Mouse (Mus musculus) testis, adult 2 months (tissue): ENCODE results near the gene Ddx39b. TPM values are rescaled to one million over a fixed set of nuclear protein-coding genes. Genes with fewer than 3 reads are reported as not detected.

Experiments
- H3K27ac ChIP-seq: fragments of 200-500 bp; 2 replicates; pipeline ENCODE4 v1.5.1; 2012; ENCODE audit warnings: low read depth, low read length; ENCODE audit not compliant: control insufficient read depth, insufficient read depth
- H3K27me3 ChIP-seq: fragments of 200-500 bp; 2 replicates; pipeline ENCODE4 v1.6.1; 2012; ENCODE audit warnings: mild to moderate bottlenecking, low read length, moderate library complexity; ENCODE audit not compliant: control insufficient read depth, insufficient read depth
- H3K36me3 ChIP-seq: fragments of 200-500 bp; 2 replicates; pipeline ENCODE4 v1.6.1; 2012; ENCODE audit warnings: mild to moderate bottlenecking, low read length; ENCODE audit not compliant: control insufficient read depth, insufficient read depth
- H3K4me1 ChIP-seq: fragments of 200-500 bp; 2 replicates; pipeline ENCODE4 v1.6.1; 2012; ENCODE audit warnings: low read length; ENCODE audit not compliant: control insufficient read depth, insufficient read depth
- H3K4me3 ChIP-seq: fragments of 200-500 bp; 2 replicates; pipeline ENCODE4 v1.5.1; 2012; ENCODE audit warnings: low read depth, mild to moderate bottlenecking, low read length, moderate library complexity, mixed read lengths; ENCODE audit not compliant: control insufficient read depth
- CTCF ChIP-seq: fragments of 200-500 bp; IDR thresholded peaks from 2 replicates; pipeline ENCODE4 v1.5.1; 2012; ENCODE audit warnings: low read depth, mild to moderate bottlenecking, inconsistent platforms, low read length, moderate library complexity; ENCODE audit not compliant: control insufficient read depth, insufficient read depth, insufficient replicate concordance
- POLR2A ChIP-seq: fragments of 200-500 bp; IDR thresholded peaks from 2 replicates; pipeline ENCODE4 v1.6.1; 2012; ENCODE audit warnings: low read depth, mild to moderate bottlenecking, inconsistent platforms, low read length, moderate library complexity; ENCODE audit not compliant: control insufficient read depth
- polyA plus RNA-seq: library from polyadenylated mRNA; depleted of rRNA; stranded (reverse); fragments of >200 nt; gene quantifications from 2 replicates; pipeline ENCODE4 v1.2.3, GENCODE M21; 2012

Gene Ddx39b
- polyA plus RNA-seq, 1 experiment = 129 TPM

GRCm38 (mm10) chr17:35267399-35268086, 26.0 kb downstream of the Ddx39b start:
- Histone ChIP-seq H3K4me3 (no peak overlapping the region), H3K27ac (no peak overlapping the region), H3K4me1 (peaks cover 2% of the 10 kb centered on the region; the same call in 1 of the 2 replicates), H3K27me3 (no peaks in the 10 kb centered on the region), H3K36me3 (no peaks in the 10 kb centered on the region)
- no peak for TF ChIP-seq POLR2A
- no peak for TF ChIP-seq CTCF

DNA sequence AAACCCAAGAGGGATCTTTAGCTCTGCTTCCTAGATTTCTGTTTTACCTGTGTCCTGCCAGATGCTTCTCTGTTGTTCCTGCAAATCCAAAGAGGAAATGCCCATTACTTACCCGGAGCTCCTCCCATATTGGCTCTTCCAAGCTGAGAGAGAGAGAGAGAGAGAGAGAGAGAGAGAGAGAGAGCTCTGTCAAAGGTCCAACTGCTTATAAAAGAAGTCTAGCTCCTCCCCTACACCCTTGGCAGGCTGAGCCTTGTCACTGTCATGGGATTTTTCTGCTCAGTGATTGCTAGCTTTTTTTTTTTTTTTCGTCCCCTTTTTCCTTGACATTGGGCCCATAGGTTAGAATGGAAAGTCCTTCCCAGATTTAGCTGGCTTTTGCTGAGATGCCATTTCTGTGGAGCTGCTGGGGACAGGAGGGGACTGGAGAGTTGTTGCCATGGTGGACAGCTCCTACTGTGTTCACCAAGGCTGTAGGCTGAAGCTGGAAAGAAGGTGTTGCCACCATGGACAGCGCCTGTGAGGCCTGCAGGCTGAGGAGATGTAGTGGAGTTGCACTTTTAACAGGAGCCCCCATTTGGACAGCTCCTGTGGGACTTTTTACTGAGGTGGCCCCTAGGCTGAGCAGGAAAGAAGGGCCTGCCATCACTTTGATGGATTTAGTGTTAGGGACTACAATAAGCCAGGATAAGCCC, 28.3 kb downstream of the Ddx39b start:
- TF ChIP-seq POLR2A (no peak), CTCF (no peak)
- H3K4me3 ChIP-seq = no peak overlapping the region
- no peak overlapping the region for H3K27ac ChIP-seq
- no peaks in the 10 kb centered on the region for H3K27me3 ChIP-seq
- peaks cover 3% of the 10 kb centered on the region for H3K4me1 ChIP-seq
- no peaks in the 10 kb centered on the region for H3K36me3 ChIP-seq

- Histone ChIP-seq H3K27ac (no peak overlapping the region), H3K36me3 (no peaks in the 10 kb centered on the region), H3K4me1 (peaks cover 8% of the 10 kb centered on the region), H3K27me3 (no peaks in the 10 kb centered on the region), H3K4me3 (no peak overlapping the region)
- no peak for TF ChIP-seq CTCF
- TF ChIP-seq POLR2A = no peak
Measured at GRCm38 (mm10) chr17:35272249-35272648, 30.7 kb downstream of the Ddx39b start.

DNA sequence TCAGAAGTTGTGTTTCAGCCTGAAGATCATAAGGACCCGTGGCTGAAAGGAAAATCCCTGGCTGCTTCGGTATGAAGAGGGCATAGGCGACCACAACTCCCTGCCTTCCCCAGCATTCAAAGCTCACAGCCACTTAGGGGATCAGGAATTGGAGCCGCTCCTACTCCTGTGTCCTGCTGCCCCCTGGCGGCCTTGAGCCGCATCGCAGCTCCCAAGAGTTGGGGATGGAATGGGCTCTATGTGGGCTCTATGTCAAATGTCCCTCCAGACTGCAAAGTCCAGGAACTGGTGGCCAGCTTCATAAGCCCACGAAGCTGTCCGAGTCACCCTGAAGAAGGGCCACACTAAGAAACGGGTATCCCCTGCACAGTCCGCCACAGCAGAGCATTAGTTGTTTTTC, 33.2 kb downstream of the Ddx39b start:
- Histone ChIP-seq H3K27me3 (no peaks in the 10 kb centered on the region), H3K36me3 (no peaks in the 10 kb centered on the region), H3K4me1 (peaks cover 8% of the 10 kb centered on the region), H3K4me3 (no peak overlapping the region), H3K27ac (no peak overlapping the region)
- TF ChIP-seq POLR2A (no peak), CTCF (peak; percentile 94)

GRCm38 (mm10) chr17:35276304-35276864, 34.8 kb downstream of the Ddx39b start:
- H3K27me3 ChIP-seq = no peaks in the 10 kb centered on the region
- no peak for TF ChIP-seq CTCF
- no peak for TF ChIP-seq POLR2A
- H3K36me3 ChIP-seq = no peaks in the 10 kb centered on the region
- H3K4me3 ChIP-seq = no peak overlapping the region
- peaks cover 8% of the 10 kb centered on the region for H3K4me1 ChIP-seq
- H3K27ac ChIP-seq = no peak overlapping the region

GRCm38 (mm10) chr17:35278049-35278448, 36.5 kb downstream of the Ddx39b start:
- H3K36me3 ChIP-seq = no peaks in the 10 kb centered on the region
- H3K27ac ChIP-seq = no peak overlapping the region
- TF ChIP-seq CTCF (no peak), POLR2A (no peak)
- H3K4me3 ChIP-seq = no peak overlapping the region
- H3K27me3 ChIP-seq = no peaks in the 10 kb centered on the region
- peaks cover 8% of the 10 kb centered on the region for H3K4me1 ChIP-seq

- H3K27ac ChIP-seq = no peak overlapping the region
- H3K27me3 ChIP-seq = no peaks in the 10 kb centered on the region
- no peak for TF ChIP-seq POLR2A
- TF ChIP-seq CTCF = no peak
- no peaks in the 10 kb centered on the region for H3K36me3 ChIP-seq
- peaks cover 8% of the 10 kb centered on the region for H3K4me1 ChIP-seq
- H3K4me3 ChIP-seq = no peak overlapping the region
Measured at GRCm38 (mm10) chr17:35278957-35279688, 37.6 kb downstream of the Ddx39b start.
